Mouse (Mus musculus): ENCODE measurements around the gene Dtx2. TPM values are rescaled to one million over a fixed set of nuclear protein-coding genes. Genes with fewer than 3 reads are reported as not detected.
"Not testable (repeated sequence)": the region's sequence is repeated elsewhere in the genome, so short reads cannot be mapped to it uniquely, and the experiment has no call there.

Dtx2 gene
- total RNA-seq, 2 experiments from 2014 or later = 7.8 to 8.2 TPM

DNA sequence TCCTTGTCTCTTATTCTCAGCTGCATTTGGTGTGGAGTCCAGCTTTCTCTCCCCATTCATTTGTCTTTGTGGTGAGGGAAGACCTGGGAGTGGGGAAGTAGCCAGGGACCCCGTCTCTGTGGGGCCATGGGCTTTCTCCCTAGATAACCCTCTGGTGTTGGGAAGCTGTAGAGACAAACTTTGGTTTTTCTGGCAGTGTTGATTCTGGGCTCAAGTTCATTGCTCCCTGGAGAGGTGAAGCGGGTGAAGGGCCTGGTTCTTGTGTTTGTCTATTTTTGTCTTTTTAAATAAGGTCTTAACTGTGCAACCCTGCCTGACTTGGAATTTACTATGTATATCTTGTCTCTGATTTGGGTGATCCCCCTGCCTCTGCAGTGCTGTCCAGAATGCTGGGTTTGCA is 24.1 kb downstream of the Dtx2 start:
- no peak for DNase-seq (ENCODE audit: extremely low spot score in 1 of 2, low spot score in 1 of 2)

- DNase-seq (ENCODE audit: extremely low spot score in 1 of 2, low spot score in 1 of 2) = no peak
Measured at GRCm38 (mm10) chr5:136019907-136020306, 25.3 kb downstream of the Dtx2 start.

DNA sequence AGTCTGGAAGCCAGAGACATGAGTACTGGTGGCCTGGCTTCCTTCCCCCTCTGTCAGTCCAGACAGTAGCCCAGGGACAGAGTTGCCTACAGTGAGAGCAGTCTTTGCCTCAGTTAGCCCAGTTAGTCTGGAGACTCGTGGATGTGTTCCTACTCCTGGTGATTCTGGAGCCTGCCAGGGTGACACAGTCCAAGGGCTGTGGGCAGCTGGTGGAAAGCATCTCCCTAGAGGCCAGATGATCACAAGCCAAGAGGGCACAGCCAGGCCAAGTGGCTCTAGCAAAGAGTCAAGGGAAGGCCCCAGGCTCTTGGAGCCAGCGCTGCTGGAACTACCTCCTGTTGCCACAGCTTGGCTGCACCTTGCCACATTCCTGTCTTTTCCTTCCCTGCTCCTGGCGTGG is 31.1 kb downstream of the Dtx2 start:
- no peak for DNase-seq (ENCODE audit: extremely low spot score in 1 of 2, low spot score in 1 of 2)

- DNase-seq (ENCODE audit: extremely low spot score in 1 of 2, low spot score in 1 of 2) = no peak
Measured at GRCm38 (mm10) chr5:136026859-136027258, 32.3 kb downstream of the Dtx2 start.

DNA sequence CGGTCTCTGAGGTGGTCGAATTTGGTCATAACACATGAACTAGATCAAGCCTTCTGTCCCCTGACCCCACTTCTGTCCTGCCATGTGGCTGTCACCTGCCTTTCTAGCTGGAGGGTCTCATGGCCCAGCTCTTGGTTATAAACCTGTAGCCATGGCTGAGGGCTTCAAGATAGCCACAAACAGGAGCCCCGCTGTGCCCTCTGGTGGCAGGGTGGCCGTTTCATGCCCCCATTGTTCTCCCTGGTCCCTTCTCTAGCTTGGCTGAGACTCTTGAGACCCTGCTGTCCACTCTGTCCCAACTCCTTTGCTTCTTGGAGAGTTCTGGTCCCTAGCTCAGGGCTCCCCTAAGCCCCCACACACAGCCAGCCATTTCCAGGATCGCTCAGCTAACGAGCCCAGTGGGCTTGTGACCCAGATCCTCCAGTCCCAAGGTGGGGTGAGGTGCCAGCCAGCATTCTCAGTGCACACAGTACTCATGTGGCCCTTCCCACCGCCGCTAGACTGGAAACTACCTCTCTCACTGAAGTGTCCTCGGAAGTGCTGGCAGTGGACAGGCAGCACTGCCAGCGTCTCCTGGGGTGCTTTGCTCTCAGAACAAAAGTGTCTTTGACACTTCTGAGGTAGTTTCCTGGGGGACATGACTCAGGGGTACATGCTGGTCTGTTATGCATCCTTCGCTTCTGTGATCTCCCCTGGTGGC is 33.2 kb downstream of the Dtx2 start:
- no peak for DNase-seq (ENCODE audit: extremely low spot score in 1 of 2, low spot score in 1 of 2)

DNA sequence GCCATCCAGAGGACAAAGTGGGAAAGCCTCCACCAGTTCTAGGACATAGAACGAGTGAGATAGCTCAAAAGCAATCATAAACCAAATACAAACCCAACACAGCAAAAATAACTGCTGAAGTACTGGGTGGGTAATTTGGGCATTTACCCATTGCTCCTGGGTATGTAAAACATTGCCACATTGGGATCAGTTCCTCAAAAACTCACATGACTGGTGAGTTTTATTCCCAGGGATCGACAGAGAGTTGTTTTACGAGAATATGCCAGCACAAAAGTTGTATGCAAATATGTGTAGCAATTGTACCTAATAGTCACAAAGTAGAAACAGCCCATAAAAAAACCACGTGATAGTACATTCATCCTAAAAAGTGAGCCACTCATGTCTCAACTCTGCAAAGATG is 40.3 kb downstream of the Dtx2 start:
- no peak for DNase-seq (ENCODE audit: extremely low spot score in 1 of 2, low spot score in 1 of 2)

DNA sequence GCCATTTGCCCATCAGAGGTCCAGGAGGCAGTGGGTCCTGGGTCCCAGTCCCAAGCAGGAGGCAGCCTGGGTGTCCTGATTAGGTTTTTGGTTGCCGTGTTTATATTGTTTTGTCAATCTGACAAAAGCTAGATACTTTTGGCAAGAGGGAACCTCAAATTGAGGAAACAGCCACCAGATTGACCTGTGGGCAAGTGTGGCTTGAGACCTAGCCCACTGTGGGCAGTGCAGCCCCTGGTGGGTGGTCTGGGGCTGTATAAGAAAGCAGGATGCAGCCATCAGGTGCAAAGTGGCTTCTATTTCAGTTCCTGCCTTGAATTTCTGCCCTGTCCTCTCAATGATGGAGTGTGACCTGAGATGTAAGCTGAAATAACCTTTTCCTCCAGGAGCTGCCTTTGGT is 40.7 kb downstream of the Dtx2 start:
- no peak for DNase-seq (ENCODE audit: extremely low spot score in 1 of 2, low spot score in 1 of 2)

GRCm38 (mm10) chr5:136036667-136037066 is 42.1 kb downstream of the Dtx2 start:
- DNase-seq (ENCODE audit: extremely low spot score in 1 of 2, low spot score in 1 of 2) = no peak

DNA sequence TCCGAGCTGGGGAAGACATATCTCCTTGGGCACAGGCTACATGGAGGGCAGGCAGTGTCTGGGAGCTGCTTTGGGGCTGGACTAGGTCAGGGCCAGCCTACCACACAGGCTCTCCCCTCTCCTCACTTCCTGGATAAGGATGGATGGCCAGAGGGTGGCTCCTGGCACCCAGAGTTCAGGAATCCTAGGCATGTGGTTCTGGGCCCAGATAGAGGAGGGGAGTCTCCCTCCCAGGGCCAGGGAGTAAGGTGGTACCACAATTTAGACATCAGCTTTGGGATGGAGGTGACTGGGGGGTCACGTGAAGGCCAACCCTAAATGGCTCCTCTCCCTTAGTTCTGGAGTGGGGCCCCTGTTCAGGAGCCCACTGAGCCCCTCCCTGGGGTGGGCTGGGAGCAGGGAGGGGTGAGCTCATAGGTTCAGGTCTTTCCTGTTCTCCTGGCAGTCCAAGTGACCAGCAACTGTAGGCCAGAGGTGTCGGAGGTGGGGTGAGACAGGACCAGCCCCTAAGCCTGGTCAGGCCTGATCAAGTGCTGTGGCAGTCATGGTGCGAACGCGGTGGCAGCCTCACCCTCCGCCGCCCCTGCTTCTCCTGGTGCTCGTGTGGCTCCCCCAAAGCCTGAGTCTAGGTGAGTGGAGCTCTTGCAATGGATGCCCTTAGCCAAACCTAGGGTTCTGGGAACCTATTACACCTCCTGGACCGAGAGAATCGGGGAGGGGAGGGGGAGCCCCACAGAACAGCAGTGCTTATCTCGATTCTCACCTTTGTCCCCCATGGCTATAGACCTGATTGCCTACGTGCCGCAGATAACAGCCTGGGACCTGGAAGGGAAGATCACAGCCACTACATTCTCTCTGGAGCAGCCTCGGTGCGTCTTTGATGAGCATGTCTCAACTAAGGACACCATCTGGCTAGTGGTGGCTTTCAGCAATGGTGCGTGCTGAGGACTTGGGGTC is 43.9 kb downstream of the Dtx2 start, which contains the start of gene Upk3b:
TSS of gene Upk3b (plus strand) at position 239 of the 957 bp plus-strand sequence.
- DNase-seq (ENCODE audit: extremely low spot score in 1 of 2, low spot score in 1 of 2) = no peak

- DNase-seq (ENCODE audit: extremely low spot score in 1 of 2, low spot score in 1 of 2) = no peak
Measured at GRCm38 (mm10) chr5:136040210-136040609, 45.6 kb downstream of the Dtx2 start.

GRCm38 (mm10) chr5:136041260-136041659 is 46.7 kb downstream of the Dtx2 start:
- DNase-seq (ENCODE audit: extremely low spot score in 1 of 2, low spot score in 1 of 2) = no peak

DNA sequence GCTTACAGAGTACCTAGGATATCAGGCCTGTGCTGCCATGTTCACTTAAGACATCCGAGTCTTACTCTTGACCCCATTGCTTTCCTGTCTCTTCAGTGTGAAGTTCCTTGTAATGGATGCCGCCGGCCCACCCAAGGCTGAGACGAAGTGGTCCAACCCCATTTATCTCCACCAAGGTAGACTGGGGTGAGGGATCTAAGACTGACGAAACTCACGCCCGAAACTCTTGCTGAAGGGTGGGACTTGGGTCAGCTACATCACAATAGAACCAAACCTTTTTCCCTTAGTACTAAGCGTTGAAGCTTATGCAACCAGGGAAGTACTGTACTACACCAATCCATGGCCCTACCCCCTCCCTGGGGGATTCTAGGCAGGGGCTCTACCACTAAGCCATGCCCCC is 47.1 kb downstream of the Dtx2 start:
- no peak for DNase-seq (ENCODE audit: extremely low spot score in 1 of 2, low spot score in 1 of 2)

DNA sequence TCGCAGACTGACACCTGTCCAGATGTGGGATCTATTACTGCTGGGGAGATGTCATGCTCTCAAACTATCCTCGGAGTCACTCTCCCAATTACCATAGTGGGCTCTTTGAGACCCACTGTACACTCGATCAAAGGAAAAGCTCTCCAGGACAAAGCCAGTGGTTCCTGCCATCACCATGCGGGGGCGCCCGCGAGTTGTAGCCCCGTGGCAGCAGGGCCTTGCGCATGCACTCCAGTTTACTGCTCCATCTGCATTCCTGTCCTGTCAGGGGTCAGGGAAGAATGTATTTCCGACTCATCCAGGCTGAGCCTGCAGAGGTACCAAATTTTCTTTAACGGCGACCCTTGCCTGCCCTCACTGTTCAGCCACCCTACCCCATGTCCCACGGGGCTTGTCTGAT is 50.3 kb downstream of the Dtx2 start:
- DNase-seq (ENCODE audit: extremely low spot score in 1 of 2, low spot score in 1 of 2) = peak in 1 of 2 experiments; percentile 20

- DNase-seq (ENCODE audit: extremely low spot score in 1 of 2, low spot score in 1 of 2) = no peak
Measured at GRCm38 (mm10) chr5:136045408-136045807, 50.8 kb downstream of the Dtx2 start.

DNA sequence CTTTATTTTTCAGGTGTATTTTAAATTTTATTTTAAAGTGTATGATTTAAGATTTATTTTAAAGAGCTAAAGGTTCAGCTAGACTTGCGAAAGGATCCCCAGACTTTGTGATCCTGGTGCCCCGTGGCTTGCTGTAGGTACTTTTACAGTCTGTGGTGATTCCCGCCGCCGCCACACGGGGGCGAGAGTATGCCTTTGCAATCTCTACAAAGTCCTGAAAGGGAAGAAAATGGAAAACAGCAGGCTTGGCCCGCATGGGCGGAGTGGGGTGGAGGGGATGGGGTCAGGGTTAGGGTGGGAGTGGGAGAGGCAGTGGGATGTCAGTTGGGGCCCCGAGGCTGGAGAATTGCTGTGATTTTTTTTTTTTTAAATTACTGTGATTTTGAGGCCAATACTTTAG is 51.4 kb downstream of the Dtx2 start:
- DNase-seq (ENCODE audit: extremely low spot score in 1 of 2, low spot score in 1 of 2) = peak; percentile 81 to 97

DNA sequence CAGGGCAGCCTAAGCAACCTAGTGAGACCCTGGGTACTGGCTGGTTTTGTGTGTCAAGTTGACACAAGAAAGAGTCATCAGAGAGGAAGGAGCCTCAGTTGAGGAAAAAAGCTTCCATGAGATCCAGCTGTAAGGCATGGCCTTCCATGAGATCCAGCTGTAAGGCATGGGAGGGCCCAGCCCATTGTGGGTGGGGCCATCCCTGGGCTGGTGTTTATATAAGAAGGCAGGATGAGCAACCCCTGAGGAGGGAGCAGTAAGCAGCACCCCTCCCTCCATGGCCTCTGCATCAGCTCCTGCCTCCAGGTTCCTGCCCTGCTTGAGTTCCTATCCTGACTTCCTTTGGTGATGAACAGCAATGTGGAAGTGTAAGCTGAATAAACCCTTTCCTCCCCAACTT is 53.9 kb downstream of the Dtx2 start:
- not testable (repeated sequence) for DNase-seq (ENCODE audit: extremely low spot score in 1 of 2, low spot score in 1 of 2)

DNA sequence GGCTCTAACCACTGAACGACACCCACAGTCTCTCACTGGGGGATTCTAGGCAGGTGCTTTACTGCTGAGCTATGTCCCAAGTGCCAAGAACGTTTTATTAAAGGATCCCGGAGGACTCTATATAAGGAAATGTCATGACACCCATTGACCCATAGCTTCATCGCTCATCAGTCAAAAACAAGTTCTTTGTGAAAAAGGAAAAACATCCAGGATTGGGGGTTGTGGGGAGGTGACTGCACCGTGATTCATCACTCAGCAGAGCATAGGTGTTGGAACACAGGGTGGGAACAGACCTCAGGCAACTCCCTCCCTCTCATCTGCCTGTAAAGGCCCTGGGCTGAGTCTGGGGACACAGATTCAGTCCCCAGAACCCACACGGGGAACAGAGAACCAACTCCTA is 55.3 kb downstream of the Dtx2 start:
- no peak for DNase-seq (ENCODE audit: extremely low spot score in 1 of 2, low spot score in 1 of 2)

DNA sequence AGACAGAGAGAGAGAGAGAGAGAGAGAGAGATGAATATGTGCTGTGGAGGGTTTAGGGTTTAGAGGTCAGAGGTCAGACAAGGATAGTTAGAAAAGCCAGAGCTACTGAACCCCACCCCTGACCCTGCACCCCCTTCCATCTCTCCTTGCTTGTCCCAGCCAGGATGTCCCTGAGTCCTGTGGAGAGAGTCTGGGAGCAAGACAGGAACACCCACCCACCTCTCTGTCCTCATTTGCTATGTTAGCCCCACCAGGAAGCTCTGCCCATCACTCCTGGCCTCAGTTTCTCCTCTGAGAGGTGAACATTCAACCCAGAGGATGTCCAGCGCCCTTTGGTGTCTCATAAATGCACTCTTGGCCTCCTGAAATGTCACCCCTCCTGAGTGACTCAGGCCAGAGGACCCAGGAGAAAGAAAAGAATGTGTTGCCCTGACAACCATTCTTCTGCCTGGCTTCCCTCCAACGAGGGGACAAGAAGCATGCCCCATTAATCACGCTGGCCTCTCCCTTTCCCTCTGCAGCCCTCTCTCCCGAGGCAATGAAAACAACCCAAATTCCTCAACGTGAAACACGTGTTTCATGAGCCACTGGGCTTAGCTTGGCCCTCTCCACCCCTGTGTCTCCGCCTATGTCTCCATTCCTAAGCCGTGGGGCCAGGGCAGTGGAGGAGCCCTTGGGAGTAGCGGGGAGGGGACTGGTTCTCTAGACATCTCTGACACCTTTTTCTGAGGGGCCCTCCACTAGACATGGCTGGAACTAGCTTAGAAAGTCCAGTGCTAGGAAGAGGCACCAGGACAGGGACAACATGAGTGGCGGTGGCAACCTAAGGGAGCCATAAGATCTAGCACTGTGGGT is 56.9 kb downstream of the Dtx2 start:
- no peak for DNase-seq (ENCODE audit: extremely low spot score in 1 of 2, low spot score in 1 of 2)

DNA sequence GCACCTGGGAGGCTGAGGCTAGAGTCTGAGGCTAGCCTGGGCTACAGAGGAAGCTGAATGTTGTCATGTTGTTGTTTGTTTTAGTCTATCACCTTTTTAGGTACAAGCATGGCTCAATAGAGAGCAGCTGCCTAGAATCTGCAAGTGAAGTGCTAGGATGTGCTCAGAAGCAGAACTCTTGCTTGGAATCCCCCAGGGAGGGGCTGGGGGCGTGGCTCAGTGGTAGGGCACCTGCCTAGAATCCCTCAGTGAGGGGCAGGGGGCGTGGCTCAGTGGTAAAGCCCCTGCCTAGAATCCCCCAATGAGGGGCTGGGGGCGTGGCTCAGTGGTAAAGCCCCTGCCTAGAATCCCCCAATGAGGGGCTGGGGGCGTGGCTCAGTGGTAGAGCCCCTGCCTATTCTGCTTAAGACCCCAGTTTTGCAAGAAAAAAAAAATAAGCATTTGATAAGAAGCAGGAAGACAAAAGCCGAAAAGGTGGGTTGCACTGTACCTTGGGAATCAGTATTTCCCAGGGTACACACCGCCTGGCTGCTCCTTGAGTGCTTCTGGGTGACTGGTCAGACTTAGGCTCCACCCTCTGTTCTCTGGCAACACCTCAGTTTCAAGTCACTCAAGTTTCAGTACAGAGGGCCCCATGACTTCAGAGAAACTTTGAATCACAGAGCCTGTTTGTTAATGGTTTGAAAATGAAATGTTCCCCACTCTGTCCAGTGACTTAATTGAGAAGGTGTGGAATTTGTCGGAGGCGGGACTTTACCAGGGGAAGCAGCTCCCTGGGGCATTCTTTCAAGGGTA is 58.5 kb downstream of the Dtx2 start:
- no peak for DNase-seq (ENCODE audit: extremely low spot score in 1 of 2, low spot score in 1 of 2)

Data from layer of hippocampus, postnatal 25 days (tissue).